Mouse (Mus musculus) layer of hippocampus, postnatal 36 days (tissue): ENCODE results near the gene Urah. TPM values are rescaled to one million over a fixed set of nuclear protein-coding genes. Genes with fewer than 3 reads are reported as not detected.
A peak's percentile ranks its signal among the peaks of the same experiment; 100 is the strongest.

ENCODE experiments used
- DNase-seq, 2 experiments: peaks; one replicate each; pipeline ENCODE4 v3.0.0; 2022
- total RNA-seq, 2 experiments: library from RNA; stranded (reverse); gene quantifications; 2 replicates each; pipeline ENCODE4 v1.2.3; 2021

Gene Urah
- 1 to 10 TPM; 1.8 to 2.9 TPM for total RNA-seq

DNA sequence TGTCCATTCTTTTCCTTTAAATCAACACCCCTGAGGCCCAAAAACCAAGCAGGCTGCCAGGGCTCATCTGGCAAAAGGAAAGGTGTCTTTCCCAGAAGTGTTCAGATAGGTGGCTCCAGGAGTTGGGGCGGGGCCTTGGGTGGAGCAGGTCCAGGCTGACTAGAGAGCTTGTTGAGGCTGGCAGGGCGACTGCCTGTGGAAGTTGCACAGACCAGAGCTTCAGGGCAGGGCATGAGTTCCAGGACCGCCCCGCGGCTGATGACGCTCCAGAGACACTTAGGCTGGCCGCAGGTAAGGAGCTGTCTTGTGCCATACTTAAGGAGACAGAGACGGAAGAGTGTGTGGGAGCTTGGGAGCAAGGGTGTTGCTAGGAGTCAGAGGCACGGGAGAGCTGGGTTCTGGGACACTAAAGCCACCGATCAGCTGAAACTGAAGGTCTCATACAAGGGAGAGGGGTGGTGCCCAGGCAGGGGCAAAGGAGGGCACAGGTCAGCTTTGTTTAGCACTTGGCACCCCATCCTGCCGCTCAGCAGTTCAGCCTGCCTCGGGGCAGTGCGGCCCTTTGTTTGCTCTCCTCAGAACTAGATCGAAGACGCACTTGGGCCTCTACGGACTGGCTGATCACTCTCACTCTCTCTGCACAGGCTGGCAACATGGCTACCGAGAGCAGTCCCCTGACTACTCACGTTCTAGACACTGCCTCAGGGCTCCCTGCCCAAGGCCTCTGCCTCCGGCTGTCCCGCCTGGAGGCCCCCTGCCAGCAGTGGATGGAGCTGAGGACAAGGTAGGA lies at the start of gene Urah:
Gene Urah (plus strand): TSS at position 51 of the 790 bp plus-strand sequence.
- DNase-seq, result no peak

DNA sequence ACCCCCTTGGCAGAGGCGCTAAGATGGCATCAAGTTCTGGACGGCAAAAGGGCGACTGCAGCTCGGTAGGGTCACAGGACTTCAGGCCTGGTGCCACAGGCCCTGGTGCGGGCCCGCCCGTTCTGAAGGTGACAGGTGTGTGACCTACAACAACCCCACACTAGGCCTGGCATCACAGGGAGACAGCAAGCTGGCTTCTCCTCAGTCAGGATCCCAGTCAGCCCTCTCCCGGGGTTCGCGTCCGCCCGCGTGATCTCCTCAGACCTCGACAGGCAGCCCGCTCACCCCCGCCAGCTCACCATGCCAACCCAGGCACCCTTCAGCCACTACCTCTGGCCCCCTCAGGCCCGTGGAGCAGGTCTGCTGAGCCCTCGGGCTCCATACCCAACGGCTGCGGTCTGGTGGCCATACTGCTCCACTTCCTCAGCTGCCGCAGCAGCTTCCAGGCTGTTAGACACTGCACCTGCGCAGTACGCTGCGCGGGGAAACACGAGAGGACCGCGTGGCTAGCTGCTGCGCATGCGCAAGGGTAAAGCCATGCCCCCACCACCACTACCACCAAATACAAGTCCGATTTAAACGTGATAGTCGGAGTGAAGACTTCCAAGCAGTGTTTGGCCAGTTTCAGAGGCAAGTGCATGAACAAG lies 47.3 kb upstream of the Urah start, which contains the start of gene Syce1:
Gene Syce1 (minus strand): TSS at position 447 of the 647 bp plus-strand sequence.
- DNase-seq, result no peak

DNA sequence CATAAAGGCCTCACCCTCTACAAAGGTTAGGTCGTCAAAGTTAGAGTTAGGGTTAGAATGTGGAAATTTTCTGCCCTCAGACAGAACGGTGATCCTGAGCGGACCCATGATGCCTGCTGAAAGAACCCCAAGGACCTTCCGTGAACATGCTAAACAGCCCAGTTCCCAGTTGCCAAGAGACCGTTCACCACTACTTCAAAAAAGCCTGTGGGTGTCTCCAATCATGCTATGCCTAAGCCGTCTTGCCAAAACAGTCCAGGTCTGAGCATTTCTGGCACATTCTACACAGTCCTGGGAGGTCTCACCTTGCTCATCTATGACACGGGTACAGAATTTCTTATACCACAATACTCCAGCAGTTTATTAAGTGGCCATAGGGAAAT lies 46.8 kb upstream of the Urah start:
- no peak for DNase-seq

DNA sequence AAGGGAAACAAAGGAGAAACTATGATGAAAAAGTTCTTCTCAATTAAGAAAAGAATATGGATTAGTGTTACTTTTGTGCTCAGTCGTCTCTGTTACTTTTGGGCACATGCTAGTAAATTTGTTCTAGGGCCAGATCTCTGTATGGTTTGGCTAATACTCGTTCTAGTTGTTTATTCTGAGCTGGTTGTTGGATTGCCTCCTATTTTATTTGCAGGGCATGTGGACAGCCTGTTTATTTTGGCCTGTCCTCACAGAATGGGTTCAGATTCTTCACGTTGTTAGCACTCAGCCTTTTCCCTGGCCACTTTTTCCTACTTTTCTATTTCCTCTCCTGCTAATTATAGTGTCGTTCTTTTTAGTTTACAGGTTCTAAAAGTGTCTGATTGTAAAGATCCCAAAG lies 41.3 kb upstream of the Urah start:
- DNase-seq, result no peak

DNA sequence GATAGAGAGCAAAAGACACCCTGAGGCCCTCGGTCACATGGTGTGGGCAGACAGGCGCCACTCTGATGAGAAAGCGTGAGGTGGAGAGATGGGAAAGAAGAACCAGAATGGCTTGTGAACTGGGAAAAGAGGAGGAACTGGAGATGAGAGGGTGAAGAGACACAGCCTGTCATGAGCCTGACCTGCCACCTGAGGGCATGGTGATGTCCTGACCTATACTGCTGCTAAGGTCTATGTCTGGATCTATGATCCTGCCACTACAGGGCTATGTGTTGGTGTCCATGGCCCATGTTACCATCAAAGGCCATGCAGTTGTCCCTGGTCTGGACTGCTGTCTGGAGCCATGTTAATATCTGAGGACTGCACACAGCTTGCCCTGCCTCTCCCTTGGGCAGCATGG lies 37.2 kb upstream of the Urah start:
- DNase-seq, result no peak

DNA sequence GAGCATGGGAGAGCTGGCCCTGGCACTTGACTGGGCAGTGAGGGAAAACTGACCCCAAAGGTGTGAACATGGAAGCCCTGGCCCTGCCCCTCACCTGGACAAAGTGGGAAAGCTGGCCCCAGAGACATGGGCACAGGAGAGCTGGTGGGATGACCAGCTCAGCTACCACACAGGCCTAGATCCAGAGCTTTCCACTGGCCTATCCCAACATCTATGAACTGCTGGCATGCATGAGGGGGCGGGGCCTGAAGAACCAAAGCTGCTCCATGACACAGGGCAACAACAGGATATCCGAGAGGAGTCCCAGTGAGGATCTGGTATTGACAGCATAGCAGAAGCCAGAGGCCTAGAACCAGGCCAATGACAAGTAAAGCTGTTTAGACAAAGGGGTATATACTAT lies 36.6 kb upstream of the Urah start:
- DNase-seq, result no peak

DNA sequence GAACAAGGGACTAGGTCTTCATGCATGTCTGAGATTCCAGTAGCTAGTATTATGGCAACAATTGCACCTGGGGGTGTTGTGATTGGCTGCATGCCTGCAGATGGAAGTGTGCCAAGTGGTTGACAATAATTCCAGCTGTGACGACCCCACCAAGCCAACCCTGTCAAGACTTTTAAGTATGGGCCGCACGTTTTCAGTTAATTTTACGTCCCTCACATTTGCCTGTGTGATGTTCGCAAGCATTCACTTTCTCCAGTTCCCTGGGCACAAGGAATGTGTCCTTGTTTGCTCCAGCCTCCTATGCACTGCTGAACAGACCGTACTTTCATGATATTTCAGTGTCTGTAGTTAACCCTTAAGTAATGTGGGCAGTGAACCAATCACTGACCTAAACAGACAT lies 32.2 kb upstream of the Urah start:
- DNase-seq, result no peak

DNA sequence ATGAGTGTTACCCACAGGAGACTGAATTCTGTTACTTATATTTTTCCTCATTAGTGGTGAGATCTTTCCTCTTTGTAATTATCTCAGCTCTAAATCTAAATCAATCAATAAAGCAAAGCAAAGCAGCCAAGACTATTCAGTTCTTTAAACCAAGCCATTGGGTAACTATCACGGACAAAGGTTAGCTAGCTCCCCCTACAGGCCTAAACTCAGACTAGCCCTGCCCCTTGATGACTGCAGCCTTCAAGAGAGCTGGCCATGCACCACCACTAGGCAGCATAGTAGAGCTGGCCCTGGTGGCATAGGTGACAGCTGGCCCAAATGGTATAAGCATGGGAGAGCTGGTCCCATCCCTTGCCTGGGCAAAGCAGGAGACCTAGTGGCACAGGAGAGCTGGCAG lies 29.1 kb upstream of the Urah start:
- peak; percentile 30 to 43 for DNase-seq

DNA sequence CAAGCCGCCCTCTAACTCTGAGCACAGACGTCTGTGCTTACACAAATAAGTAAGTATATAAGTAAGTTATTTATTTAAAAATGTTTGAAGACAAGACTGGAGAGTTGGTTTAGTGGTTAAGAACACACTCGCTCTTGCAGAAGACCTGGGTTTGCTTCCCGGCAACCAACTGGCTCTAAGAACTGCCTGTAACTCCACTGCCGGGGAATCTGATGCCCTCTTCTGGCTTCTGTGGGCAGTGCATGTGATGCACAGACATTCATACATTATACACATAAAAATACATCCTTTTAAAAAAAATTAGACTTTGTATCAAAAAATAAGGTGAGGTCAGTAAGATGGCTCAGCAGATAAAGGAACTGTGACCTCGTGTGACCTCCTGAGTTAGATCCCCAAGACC lies 24.3 kb upstream of the Urah start:
- no peak for DNase-seq

DNA sequence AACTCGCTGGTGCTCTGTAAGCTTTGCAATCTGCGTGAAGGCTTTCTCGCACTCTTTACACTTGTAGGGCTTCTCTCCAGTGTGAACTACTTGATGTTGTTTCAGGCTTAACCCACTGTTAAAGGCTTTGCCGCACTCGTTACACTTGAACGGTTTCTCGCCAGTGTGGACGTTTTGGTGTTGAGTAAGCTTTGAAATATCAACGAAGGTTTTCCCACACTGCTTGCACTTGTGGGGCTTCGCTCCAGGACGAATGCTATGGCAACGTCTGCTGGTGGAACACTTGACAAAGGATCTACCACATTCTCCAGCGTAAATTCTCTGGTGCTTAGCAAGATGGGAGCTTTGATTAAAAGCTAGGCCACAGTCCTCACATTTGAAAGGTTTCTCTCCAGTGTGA lies 23.1 kb upstream of the Urah start:
- peak in 1 of 2 experiments; percentile 35 for DNase-seq

DNA sequence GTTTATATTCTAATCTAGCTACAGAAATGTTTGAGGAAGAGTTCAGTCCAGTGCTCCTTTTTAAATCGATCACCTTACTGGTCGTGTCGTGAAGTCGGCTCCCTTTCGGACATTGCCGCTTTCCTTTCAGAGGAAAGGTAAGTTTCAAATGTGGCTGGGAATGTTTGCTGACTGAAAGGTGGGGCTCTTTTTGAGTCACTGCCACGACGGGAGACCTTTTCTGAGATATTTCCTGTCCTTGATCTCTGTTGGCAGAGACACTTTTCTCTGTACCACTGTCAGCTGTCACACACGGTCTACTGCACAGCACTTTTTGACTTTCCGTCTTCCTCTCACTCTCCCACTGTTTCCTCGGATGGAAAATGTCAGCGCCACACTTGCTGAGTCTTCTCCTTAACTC lies 22.0 kb upstream of the Urah start:
- no peak for DNase-seq

DNA sequence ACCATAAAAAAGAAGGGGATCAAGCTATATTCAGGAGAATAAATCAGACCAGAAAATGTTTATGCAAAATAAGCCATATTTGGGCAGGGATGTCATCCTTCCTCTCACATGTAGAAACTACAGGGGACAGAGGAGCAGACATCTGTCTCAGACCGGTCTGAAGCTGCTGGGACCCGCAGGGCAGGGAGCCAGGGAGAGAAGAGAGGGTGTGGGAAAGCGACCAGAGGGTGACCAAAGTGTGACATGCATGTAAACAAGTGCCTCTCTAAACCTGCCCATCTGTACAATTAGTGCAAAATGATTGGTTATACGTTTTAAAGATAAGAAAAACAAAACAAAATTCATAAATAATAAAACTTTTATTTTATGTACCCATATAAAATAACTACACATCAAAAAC lies 14.6 kb upstream of the Urah start:
- no peak for DNase-seq

DNA sequence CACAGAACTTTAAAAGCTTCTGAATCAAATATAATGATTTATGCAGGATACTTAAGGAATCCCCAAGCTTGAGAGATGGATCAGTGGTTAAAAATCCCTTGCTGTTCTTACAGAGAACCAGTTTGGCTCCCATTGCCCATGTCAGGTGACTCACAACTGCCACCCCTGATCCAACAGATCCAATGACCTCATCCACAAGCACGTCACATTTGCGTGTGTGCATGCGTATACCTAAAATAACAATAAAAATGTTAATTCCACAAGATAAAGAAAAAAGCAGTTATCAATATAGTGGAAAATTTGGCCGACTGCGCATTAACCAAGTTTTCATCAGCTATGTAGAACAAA lies 13.5 kb upstream of the Urah start:
- DNase-seq, result no peak

DNA sequence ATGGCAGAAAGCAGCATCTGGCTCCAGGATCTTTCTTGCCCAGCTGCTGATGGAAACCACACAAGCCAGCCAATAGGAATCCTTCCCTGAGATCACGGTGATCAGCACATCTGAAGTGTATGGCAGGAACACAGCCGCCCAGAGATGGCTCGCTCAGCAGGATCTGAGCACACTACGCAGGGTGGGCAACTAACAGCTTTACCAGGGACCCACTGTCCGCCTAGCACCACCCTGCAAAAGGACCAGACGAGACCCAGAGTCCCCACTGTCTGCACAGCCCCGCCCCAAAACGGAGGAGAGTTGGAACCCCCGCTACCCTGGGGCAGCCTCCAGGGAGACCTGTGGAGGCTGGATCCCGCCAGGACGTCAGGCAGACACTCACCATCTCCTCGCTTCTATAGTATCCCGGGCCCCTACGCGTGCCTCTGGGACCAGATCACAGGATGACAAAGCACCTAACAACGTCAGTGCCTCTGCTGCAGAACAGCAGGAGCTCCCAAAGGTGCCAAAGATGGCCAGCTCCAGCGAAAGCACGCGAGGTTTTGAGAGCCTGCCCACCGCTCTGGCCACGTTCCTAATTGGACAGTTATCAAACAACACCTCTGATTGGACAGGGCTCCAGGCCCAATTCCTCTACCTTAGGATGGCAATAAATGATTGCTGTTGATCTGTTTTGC lies 13.0 kb upstream of the Urah start, which contains the start of gene Zfp941:
Gene Zfp941 (minus strand): TSS at position 526 of the 677 bp plus-strand sequence.
- DNase-seq, result peak in 1 of 2 experiments; percentile 36

DNA sequence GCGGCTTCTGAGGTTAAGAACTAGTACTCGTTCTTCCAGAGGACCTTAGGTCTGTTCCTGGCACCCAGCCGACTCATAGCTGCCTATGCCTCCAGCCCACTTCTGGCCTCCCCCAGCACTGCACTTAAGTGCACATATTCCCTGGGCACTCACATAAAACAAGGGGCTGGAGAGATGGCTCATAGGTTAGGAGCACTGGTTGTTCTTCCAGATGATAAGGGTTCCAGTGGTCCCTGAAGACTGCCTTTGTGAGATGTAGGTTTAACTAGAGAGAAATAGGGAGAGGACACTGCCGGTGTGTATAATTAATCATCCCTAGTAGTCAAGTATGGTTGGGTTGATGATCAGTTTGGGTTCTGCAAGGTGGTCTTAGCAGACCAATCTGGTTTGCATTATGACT lies 12.1 kb upstream of the Urah start:
- no peak for DNase-seq

DNA sequence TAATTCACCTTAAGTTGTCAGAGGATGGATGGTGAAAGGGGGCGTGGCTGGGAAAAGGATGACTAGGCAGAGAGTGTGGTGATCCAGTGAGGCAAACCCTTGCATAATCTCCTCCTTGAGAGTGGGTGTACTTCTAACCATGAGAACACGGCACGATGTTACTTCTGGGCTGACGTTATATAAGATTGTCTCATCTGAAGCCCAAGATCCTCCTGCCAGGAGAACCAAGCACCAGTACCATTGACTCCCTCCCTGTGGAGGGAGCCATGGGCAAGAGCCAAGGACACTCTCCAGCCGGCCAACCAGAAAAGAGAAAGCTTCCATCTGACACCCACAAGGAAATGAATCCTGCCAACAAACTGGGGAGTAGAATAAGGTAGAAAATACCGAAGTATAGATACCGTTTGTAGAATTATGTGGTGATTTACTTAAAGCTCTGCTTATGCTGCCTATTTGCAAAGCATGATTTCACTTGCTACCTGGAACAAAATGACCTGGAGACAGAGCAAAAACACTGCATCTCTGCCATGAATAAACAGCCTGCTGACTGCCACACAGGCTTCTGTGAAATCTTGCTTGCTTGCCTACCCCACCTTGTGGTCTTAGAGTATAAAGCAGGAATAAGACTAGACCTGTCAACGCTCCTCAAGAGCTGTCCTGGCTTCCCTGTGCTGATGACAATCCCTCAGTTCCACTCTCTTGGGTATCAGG lies 6.5 kb upstream of the Urah start:
- DNase-seq, result peak; percentile 45 to 57

DNA sequence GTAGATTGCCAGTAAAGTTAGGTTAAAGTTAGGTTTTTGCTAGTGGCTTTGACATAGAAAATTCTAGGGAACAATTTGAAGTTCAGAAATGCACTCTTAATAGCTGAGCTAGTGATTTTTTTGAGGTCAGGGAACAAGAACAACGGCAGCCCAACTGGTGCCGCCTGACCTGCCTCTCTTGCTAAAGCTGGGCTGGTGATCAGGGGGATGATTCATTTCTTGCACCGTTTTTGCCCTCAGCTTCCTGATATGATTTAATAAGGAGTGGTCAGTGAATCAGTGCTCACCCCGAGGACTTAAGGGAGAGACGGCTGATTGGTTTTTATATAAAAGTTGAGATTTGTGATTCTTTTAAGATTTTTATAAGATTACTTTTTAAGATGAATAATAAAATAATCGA lies 3.4 kb upstream of the Urah start:
- no peak for DNase-seq

DNA sequence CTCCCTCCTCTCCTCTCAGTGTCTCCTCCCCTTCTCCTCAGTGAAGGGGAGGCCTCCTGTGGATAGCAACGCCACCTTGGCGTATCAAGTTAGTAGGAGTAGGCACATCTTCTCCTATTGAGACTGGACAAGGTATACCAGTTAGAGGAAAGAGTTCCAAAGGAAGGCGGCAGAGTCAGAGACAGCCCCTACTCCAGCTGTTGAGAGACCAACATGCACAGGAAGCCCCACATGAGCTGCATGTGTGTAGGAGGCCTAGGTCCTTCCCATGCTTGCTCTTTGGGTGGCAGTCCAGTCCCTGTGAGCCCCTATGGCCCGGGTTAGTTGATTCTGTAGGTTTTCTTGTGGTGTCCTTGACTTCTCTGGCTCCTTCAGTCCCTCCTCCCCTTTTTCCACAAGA lies 1.5 kb upstream of the Urah start:
- DNase-seq, result no peak

DNA sequence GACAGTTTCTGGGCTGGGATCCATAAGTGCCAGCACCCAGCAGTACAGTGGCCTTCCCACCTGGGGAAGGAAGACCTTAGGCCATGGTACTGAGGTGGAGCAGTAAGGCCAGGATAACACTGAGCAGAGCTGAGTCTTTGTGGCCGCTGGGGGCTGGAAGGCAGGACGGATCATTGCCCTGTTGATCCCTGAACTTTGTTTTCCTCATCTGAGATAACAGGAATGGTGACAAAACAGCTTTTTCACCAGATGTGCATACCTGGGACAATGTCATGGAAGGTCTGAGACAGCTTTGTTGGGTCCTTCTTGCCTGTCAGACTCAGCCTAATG lies 905 bp downstream of the Urah start:
- DNase-seq, result no peak

DNA sequence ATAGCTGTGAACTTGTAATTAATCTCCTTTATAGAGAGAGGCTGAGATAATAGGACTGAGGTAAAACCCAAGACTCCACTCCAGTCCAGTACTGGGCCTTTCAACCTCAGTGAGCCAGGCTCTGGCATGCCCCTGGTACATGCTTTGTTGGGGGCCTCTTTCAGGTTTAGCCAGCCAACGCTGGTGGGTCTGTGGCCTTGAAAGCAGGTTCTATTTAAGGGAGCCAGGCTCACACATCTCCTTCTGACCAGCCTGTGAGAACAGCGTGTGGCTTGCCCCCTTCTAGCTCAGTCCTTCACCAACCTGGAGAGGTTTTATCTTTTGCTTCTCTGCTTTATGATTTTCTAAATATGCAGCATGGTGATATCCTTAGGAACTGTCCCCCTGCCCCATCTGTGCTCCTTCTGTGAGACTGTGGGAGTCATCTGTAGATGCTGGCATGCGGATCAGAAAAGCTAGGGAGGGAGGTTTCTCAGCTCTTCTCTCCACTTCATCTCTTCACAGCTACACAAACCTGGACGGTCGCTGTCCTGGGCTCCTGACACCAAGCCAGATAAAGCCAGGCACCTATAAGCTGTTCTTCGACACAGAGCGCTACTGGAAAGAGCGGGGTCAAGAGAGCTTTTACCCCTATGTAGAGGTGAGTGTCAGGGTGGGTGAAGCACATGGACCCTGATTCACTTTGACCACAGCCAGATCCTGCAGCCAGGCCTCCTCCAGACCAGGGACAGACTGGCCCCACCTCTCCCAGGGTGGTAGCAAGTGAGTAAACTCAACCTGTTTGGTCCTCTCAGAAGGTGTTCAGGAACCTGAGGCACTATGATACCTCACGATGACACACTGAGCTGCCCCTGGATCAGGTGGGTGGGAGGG lies 1.7 kb downstream of the Urah start:
- DNase-seq, result peak; percentile 48 to 57

DNA sequence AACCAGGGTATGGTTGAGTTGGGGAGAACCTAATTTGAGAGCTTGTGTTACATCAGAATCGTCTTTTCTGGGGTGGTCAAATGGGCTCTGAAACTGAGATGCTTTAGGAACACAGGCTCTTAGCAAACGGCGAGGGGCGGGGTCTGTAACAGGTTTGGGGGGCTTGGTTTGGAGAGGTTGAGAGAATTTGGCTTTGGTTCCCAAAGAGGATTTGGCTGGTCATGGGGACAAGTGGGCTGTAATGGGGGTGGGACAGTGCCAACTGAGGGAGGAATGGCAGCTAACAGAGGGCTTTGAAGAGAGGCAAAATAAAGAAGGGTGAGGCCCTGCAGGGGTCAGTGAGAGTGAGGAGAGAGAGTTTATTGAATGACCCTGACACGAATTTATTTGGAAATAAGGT lies 4.7 kb downstream of the Urah start:
- no peak for DNase-seq
